Mouse (Mus musculus): ENCODE results near the gene Map3k11. TPM values are rescaled to one million over a fixed set of nuclear protein-coding genes. Genes with fewer than 3 reads are reported as not detected.
A peak's percentile ranks its signal among the peaks of the same experiment; 100 is the strongest.

Gene Map3k11
- total RNA-seq, 2 experiments from 2014 or later, result 20.2 to 20.4 TPM

DNA sequence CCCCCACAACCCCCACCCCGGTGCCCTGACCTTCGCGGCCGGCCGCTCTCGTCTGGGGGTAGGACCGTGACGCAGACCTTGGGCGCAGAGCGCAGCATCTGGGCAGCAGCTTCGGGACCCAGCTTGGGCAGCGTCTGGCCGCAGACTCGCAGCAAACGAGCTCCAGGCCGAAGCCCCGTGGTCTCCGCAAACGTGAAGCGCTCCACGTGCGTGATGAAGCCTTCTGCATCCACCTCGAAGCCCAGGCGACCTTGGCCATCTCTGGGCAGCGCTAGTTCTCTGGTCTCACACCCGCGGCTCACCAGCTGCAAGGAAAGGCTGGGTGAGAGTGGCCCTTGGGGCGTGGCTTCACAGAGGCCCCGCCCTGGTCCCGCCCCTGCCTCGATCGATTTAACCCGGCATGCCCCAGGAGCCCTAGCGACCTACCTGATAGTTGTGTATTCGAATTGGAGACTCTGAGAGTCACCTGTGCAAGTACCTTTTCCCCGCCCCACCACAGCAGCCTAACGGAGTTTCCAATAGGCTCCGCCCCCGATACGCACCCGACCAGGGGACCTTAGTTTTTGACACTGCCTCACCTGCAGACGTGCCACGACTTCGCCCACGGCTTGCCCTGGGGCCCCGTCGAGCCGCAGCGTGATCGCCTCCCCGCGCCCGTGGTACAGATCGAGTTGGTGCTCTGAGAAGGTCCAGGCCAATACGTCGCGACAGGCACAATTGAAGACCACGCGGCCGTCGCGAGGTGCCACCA is 34.4 kb upstream of the Map3k11 start:
- peak overlapping the region; percentile 50 for H3K4me3 ChIP-seq
- no peak for DNase-seq (ENCODE audit: low spot score in 2 of 2)
- no peak for TF ChIP-seq CTCF (conservative IDR thresholded peaks at IDR 0.05)
- no peak overlapping the region; the same call in 1 of the 2 replicates for H3K27ac ChIP-seq

DNA sequence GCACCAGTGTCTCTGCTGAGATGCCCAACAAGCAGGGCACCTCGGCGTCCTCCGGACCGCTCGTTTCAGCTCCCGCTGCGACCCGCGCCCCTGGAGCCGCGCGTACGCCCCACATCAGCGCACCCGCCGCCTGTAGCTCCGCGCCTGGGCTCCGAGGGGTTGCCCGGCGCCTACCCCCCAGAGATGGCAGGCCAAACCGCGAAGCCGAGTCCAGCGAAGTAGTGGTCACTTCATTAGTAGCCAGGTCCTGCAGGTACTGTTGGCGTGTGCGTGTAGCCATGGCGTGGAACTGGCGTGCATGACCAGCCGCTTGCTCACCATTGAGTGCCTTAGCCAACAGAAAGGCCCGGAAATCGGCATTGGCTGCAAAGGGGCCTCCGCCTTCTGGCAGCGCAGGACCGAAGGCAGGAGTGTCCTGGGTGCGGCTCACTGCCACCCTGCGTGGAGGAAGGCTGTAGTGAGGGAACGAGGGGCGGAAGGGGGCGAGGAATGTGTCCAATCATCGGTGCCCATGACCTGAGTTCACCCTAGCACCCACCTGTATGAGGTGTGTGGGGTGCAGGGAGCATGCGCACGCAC is 33.7 kb upstream of the Map3k11 start:
- Histone ChIP-seq H3K27ac (no peak overlapping the region), H3K4me3 (peak overlapping the region; percentile 50)
- DNase-seq (ENCODE audit: low spot score in 2 of 2), result no peak
- TF ChIP-seq CTCF (conservative IDR thresholded peaks at IDR 0.05), result no peak

DNA sequence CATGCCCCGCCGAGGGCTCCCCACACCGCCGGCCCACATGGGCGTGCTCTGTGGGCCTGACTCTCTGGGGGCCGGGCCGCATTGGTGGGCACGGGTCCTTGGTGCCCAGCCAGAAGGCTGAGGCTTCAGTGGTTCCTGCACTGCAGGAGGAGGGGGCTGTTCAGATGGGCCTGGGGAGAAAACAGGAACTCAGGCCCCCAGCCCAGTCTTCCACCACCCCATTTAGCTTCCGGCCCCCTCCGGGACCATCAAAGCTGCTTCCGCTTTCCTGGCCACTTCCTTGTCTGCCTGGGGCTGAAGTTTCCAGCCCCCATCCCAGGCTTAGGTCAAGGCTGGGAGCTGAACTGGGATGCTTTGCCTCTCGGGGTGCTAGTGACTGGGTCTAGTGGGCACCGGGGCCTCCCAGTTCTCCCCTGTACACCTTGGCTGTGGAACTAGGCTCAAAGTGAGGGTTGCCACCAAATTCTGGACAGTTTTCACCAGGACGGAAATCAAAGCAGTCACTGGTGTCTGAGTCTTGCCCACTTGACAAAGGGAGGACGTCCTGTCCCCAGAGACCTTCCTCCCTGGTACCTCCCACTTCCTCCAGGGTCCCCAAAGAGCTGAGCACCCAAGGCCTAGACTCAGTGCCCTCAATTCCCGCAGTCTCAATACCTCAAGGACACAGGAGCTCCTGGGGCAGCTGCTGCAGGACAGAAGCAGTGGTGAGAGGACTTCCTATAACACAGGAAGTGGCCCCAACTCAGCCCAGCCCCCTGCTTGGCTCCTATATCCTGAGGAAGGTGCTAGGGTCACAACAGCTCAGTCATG is 27.4 kb upstream of the Map3k11 start:
- Histone ChIP-seq H3K4me3 (peak overlapping the region; percentile 30), H3K27ac (peak overlapping the region; percentile 82)
- DNase-seq (ENCODE audit: low spot score in 2 of 2), result peak in 1 of 2 experiments; percentile 16
- TF ChIP-seq CTCF (conservative IDR thresholded peaks at IDR 0.05), result no peak

DNA sequence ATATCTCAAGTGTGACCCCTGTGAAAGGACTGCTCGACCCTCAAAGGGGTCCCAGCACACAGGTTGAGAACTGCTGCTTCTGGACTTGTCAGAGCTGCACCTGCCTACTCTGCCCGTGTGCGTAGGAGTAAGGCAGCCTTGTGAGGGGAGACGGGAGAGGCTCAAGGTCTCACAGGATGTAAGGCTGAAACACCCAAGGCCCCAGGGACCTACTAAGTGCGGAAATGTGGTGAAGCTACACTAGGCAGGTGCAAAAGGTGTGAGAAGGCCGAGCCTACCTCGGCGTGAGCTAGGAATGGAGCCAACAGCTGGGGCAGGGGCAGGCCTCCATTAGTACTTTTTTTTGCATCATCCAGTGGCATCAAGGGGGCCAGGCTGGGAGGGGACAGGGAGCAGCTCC is 26.2 kb upstream of the Map3k11 start:
- DNase-seq (ENCODE audit: low spot score in 2 of 2), result no peak
- peak overlapping the region; percentile 82; the same call in 1 of the 2 replicates for H3K27ac ChIP-seq
- peak overlapping the region; percentile 55 for H3K4me3 ChIP-seq
- TF ChIP-seq CTCF (conservative IDR thresholded peaks at IDR 0.05), result no peak

DNA sequence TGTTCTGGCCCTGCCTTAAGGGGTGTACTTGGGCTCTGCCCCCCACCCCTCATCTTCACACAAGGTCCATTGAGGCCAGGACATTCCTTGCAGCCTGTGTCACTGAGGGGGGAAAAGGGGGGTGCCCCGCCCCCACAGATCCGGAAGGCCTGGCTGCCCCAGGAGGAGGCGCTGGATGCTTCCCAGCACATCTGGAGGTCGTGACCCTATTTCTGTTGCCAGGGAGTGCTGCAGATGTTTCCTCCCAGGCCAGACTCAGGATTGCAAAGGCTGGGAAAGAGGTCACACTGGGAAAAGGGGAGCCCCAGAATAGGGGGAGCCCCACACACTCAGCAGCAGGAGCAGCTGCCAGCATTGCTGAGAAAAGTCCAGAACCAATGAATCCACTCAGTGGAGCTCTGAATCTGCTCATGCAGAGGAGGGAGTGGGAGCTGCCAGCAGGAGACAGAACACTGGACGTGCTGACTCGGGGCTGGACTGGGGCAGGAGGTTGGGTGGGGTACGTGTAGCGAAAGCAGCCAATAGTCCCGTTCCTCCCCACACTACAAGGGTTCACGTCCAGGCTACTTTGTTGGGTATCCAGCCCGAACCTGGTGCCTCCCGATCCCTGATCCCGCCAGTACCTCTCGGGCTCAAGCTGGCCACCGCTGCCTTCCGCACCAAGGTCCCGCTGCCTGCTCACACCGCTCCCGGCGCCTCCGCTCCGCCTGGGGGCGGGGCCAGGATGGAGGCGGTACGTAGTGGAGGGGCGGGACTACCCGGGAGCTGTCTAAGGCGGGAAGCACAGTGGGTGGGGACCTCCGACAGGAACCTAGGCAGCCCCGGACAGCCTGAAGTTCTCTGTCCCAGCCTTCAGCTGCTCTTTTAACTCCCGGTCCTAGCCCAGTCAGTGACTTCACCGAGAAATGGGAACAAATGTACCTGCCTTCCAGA is 25.3 kb upstream of the Map3k11 start, which contains the start of gene Sipa1:
Gene Sipa1, minus strand, starts transcription at position 727 of the 933 bp plus-strand sequence.
- peak; percentile 67 to 78 for DNase-seq (ENCODE audit: low spot score in 2 of 2)
- no peak for TF ChIP-seq CTCF (conservative IDR thresholded peaks at IDR 0.05)
- Histone ChIP-seq H3K4me3 (peak within 1 kb of the TSS; percentile 55), H3K27ac (peak within 1 kb of the TSS; percentile 82)

GRCm38 (mm10) chr19:5664669-5665257 is 23.8 kb upstream of the Map3k11 start:
- no peak overlapping the region for H3K4me3 ChIP-seq
- TF ChIP-seq CTCF (conservative IDR thresholded peaks at IDR 0.05), result no peak
- DNase-seq (ENCODE audit: low spot score in 2 of 2), result no peak
- H3K27ac ChIP-seq, result no peak overlapping the region

- no peak overlapping the region for H3K4me3 ChIP-seq
- DNase-seq (ENCODE audit: low spot score in 2 of 2), result no peak
- no peak overlapping the region for H3K27ac ChIP-seq
- no peak for TF ChIP-seq CTCF (conservative IDR thresholded peaks at IDR 0.05)
Measured at GRCm38 (mm10) chr19:5665465-5665864, 23.1 kb upstream of the Map3k11 start.

DNA sequence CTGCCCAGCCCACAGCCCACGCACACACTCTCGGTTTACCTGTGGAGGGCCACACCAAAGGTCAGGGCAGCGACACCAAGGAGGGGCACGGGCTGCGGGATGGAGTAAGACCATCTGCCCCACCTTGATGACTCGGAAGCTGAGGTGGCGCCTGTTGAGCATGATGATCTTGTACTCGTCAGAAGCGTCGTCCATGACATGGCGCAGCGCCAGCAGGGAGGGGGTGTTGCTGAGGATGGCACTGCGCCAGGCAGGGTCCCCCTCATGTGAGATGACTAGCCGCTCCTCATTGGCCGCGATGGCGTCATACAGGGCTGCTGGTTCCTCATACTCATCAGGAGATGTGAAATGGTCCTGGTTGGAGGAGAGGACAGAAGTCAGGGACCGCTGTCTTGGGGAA is 22.2 kb upstream of the Map3k11 start:
- no peak overlapping the region for H3K27ac ChIP-seq
- TF ChIP-seq CTCF (conservative IDR thresholded peaks at IDR 0.05), result no peak
- no peak overlapping the region for H3K4me3 ChIP-seq
- DNase-seq (ENCODE audit: low spot score in 2 of 2), result no peak

GRCm38 (mm10) chr19:5668372-5668771 is 20.2 kb upstream of the Map3k11 start:
- H3K4me3 ChIP-seq, result no peak overlapping the region

DNA sequence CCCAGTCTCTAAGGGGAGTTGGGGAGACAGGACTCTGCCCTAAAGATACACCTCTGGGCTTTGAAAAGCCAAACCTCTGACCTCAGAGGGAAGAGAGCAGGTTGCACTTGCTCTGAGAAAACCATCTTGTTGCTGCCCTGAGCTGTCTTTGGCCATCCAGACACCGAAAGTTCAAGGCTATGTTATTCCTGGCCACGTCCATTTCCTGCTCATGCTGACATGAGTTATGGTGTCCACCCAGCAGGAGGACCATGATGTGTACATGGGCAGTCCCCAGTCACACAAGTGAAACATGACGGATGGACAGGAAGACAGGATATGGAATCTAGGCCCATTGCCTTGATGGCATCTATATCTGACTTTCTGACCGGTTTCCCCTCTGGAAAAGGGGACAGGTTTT is 8.1 kb upstream of the Map3k11 start:
- no peak for DNase-seq (ENCODE audit: low spot score in 2 of 2)
- Histone ChIP-seq H3K4me3 (no peak overlapping the region), H3K27ac (no peak overlapping the region)
- no peak for TF ChIP-seq CTCF (conservative IDR thresholded peaks at IDR 0.05)

More at GRCm38 (mm10) chr19:5668372-5668771, 20.2 kb upstream of the Map3k11 start:
- no peak for DNase-seq (ENCODE audit: low spot score in 2 of 2)
- no peak for TF ChIP-seq CTCF (conservative IDR thresholded peaks at IDR 0.05)
- no peak overlapping the region for H3K27ac ChIP-seq

DNA sequence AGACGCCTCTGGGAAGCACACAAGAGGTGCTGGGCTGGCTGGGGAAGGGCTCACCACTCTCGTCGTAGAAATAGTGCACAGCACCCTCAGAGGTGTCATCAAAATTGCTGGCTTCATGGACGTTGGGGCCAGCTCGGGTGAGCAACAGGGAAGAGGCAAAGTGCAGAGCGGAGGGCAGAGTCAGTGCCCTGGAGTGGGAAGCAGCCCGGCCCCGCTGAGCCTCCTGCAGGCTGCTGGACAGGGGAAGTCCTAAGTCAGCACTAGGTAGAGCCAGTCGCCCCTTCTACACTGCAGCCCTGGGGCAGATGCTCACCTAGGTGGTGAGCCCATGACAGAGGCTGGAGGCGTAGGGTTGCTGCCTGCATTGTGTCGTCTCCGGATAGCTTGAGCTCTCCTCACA is 4.3 kb upstream of the Map3k11 start:
- no peak for TF ChIP-seq CTCF (conservative IDR thresholded peaks at IDR 0.05)
- Histone ChIP-seq H3K27ac (no peak overlapping the region), H3K4me3 (no peak overlapping the region)
- DNase-seq (ENCODE audit: low spot score in 2 of 2), result no peak

- Histone ChIP-seq H3K27ac (no peak overlapping the region), H3K4me3 (no peak overlapping the region)
- TF ChIP-seq CTCF (conservative IDR thresholded peaks at IDR 0.05), result no peak
- DNase-seq (ENCODE audit: low spot score in 2 of 2), result no peak
Measured at GRCm38 (mm10) chr19:5684985-5685384, 3.6 kb upstream of the Map3k11 start.
